Mouse (Mus musculus): ENCODE measurements at regions not wholly inside any gene's neighbourhood (a gene's known extent, or its start where the extent isn't known, plus 50 kb on each side); places are given as distances from the start of the nearest gene placed in this dataset.
A peak's percentile ranks its signal among the peaks of the same experiment; 100 is the strongest.
"Not testable (repeated sequence)": the region's sequence is repeated elsewhere in the genome, so short reads cannot be mapped to it uniquely, and the experiment has no call there.

DNA sequence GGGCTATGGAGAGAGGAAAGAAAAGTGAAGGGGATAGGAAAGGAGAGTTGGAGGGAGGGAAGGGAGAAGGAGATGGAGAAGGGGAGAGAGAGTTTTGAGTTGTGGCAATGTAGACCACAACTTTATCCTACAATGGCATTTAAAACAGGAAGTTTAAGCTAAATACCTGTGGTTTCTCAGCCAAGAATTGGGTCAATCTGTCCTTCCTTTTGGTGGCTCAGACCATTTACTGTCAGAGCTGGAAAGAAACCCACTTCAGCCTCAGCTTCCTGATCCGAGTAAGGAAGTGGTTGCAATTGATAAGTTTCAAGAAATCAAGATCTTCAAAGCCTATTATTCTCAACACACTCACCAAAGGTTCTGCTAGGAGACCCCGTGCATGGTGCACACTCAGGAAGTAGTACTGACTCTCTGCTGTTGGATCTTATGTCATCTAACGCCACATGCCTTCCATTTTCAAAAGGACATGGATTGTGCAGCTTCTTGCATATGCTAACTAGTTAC, 158.9 kb downstream of the Trib2 start:
- no peak for DNase-seq (ENCODE audit: low spot score in 2 of 2)

DNA sequence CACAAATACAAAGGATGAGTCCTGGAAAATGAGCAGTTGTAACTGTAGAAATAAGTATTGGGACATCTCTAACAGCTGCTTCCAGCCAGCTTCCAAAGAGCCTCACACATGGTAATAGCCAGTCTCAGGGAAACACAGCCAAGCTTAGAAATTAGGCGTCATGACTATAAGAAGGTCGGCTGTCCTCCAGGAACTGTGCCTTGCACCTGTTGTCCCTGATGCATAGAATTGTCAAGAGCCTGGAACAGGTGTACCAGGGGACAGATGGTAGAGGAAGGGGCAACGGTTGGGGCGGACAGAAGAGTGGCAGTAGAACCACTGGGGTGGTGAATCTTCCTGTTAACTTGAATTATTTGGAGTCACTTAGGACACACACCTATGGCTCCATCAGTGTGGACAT, 162.1 kb downstream of the Trib2 start:
- no peak for DNase-seq (ENCODE audit: low spot score in 2 of 2)

- DNase-seq (ENCODE audit: low spot score in 2 of 2), result no peak
Observed at GRCm38 (mm10) chr12:15653357-15653763, 163.4 kb downstream of the Trib2 start.

- DNase-seq (ENCODE audit: low spot score in 2 of 2), result no peak
Observed at GRCm38 (mm10) chr12:15651293-15651692, 165.4 kb downstream of the Trib2 start.

- DNase-seq (ENCODE audit: low spot score in 2 of 2), result no peak
Observed at GRCm38 (mm10) chr12:15649906-15650305, 166.8 kb downstream of the Trib2 start.

GRCm38 (mm10) chr12:15649226-15649625, 167.5 kb downstream of the Trib2 start:
- no peak for DNase-seq (ENCODE audit: low spot score in 2 of 2)

DNA sequence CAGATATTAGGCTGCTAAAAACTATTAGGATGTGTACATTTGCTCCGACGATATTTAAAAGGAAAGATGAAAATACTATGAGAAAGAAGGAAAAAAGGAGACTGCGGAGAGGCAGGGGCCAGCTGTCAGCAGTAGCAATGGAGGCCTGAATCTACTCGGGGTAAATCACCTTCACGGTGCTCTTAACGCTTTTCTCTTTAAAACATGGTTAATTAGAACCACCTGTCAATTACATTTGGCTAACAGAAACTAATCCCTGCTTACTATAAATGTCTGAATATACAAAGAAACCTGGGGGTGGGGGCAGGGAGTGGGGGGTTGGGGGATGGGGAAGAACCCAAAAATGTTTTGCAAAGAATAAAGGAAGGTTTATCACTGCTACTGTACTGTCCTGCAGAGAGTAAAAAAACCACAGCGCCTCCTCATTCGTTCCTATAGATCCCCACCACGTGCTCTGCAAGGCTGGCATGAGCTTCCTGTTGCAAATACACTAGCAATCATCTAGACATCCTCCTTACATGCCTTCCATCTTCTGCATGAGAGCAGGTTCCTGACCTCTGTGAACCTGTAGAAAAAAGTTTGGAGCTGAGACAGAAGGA, 172.5 kb downstream of the Trib2 start:
- DNase-seq (ENCODE audit: low spot score in 2 of 2), result no peak

DNA sequence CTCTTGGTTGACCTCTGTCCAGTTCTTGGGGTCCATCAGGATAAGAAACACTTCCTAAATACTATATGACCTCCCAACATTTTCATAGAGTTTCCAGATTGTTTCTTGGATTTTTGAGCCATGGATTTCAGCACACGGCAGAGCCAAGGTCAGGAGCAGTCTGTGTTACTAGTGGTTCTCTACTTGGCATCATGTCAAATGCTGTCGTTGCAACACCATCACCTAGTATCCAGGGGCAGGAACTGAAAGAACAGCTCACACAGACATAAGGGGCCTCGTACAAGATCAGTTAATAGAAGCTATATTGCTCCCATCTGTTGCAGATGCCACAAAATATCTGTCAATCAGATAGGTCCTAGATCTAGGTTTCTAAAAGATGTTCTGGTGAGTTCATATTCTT, 173.1 kb downstream of the Trib2 start:
- DNase-seq (ENCODE audit: low spot score in 2 of 2), result no peak

- DNase-seq (ENCODE audit: low spot score in 2 of 2), result no peak
Observed at GRCm38 (mm10) chr12:15640320-15640719, 176.4 kb downstream of the Trib2 start.

DNA sequence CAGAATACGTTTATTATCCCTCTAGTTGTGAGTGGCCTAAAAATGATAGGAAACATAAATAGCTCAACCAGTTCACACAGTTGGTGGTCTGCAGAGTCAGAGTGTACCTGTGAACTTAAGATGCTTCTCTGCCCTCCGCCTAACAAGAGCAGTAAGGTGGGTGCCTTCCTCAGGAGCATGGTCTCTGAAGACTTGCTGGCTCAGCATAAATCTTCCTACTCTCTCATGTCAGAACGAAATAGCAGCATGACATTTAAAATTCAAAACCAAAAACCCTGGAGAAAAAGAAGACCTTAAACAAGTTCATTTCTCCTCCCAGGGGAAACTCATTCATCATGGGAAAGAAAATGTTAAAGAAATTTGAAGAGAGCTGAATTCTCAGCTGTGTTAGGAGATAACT, 186.8 kb downstream of the Trib2 start:
- DNase-seq (ENCODE audit: low spot score in 2 of 2), result no peak

DNA sequence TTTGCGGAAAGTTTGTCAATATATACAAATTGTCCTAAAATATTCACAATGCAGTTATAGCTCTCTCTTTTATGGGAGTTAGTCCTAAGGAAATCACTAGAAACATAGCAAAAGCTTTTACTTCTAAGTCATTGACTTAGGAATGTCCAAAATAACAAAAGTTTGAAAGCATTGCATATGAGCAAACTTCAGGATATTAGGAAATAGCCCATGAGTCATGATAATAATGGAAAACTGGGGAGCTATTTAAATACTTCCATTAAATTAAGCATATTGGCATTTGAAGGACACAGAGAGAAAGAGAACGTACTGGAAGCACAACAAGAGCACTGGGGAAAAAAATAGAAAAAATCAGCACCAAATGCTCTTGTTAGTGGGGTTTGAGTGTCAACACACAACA, 197.2 kb downstream of the Trib2 start:
- DNase-seq (ENCODE audit: low spot score in 2 of 2), result no peak

- no peak for DNase-seq (ENCODE audit: low spot score in 2 of 2)
Observed at GRCm38 (mm10) chr12:15617312-15617711, 199.4 kb downstream of the Trib2 start.

DNA sequence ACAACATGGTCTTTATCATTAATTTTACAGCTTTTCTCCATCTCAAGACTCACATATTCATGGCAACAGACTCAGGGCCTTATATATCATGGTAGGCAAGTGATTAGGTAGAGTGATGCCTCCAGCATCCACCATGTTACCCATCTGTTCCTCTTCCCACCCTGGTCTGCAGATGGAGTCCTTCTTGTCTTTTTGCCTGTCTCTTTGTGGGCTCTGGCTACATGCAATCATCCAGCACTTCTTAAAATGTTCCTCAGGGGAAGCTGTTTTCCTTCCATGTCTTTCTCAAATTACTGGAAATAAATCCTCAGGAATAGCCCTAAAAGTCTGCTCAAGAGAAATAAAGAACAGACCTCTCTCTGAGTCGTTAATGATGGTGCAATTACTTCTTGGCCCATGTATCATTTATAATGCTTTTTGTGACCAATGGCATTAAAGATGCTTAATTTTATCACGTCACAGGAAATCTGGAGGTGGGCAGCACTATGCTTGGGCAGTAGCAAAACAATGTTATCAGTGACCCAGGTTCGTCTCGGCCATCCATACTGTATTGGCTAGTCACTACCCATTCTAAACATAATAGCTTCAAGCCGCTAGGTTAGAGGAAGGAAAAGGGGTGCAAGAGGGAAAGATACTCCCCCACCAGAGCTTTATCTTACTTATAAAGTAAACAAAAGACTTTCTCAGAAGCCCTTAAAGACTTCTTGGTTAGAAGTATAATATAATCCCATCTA, 204.7 kb downstream of the Trib2 start:
- no peak for DNase-seq (ENCODE audit: low spot score in 2 of 2)

DNA sequence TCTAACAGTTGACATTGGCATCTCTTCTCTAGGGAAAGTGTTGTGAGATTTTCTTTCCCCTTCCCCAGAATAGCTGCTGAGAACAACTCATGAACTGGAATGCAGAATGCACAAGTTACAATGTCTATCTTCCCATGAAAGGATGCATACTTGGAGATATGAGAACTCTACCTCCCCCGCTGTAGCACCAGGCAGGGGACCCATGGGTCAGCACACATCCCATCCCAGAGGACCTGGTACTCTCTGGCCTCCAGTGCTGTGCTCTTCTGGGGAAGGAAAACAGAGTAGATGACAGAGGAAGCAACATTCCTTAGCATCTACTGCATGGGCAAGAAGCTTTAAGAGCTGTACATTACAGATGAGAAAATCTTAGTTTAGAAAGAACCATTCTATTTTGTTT, 209.6 kb downstream of the Trib2 start:
- no peak for DNase-seq (ENCODE audit: low spot score in 2 of 2)

- peak; percentile 17 to 40 for DNase-seq (ENCODE audit: low spot score in 2 of 2)
Observed at GRCm38 (mm10) chr12:15606095-15606494, 210.6 kb downstream of the Trib2 start.

DNA sequence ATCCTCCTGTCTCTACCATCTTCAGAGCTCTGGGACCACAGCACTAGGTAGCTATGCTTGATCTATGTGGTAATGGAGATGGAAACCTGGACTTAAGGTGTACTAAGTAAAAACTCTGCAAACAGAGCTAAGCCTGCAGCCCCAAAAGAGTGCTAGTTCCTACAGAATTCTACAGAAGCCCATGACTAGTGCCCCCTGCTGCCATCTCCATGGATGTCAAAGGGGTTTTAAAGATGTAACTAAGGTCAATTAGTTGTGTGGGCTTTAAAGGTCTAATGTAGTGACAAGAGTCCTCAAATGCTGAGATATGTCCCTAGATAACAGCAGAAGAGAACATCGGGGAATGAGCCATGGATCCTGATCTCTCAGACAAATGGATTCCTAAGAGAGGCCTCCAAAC, 212.1 kb downstream of the Trib2 start:
- DNase-seq (ENCODE audit: low spot score in 2 of 2), result no peak

DNA sequence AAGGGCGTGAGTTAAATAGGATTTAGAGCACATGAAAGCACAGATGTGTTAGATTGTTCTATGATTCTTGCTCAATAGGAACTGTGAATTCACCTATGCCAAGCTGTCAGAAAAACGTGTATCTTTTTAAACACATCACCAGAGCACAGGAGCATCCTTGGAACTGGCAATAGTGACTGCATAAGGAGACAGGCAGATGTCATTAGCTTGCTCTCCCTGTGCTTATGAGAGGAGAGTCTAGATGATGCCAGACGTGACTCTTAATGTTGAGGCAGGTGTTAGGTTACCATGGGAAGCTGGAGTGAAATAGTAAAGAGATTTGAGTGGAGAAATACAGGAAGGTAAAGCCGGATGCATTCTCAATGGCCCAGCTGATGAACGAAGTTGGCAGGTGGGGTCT, 212.8 kb downstream of the Trib2 start:
- no peak for DNase-seq (ENCODE audit: low spot score in 2 of 2)

GRCm38 (mm10) chr12:15603319-15603718, 213.4 kb downstream of the Trib2 start:
- no peak for DNase-seq (ENCODE audit: low spot score in 2 of 2)

GRCm38 (mm10) chr12:15594704-15595103, 222.0 kb downstream of the Trib2 start:
- DNase-seq (ENCODE audit: low spot score in 2 of 2), result no peak

GRCm38 (mm10) chr12:15587864-15588263, 228.9 kb downstream of the Trib2 start:
- not testable (repeated sequence) for DNase-seq (ENCODE audit: low spot score in 2 of 2)

GRCm38 (mm10) chr12:15586706-15587442, 229.8 kb downstream of the Trib2 start:
- DNase-seq (ENCODE audit: low spot score in 2 of 2), result no peak

GRCm38 (mm10) chr12:15585845-15586244, 230.9 kb downstream of the Trib2 start:
- no peak for DNase-seq (ENCODE audit: low spot score in 2 of 2)
